Mouse (Mus musculus) neural tube, embryonic 11.5 days (tissue): ENCODE measurements around the gene Coa3. TPM values are rescaled to one million over a fixed set of nuclear protein-coding genes. Genes with fewer than 3 reads are reported as not detected.
A peak's percentile ranks its signal among the peaks of the same experiment; 100 is the strongest.

Source experiments
- ATAC-seq: fragments of 200-750 bp; cut with Nextera tagmentation; 2 replicates; pipeline ENCODE4 v1.8.0; 2017; ENCODE audit warnings: moderate number of reproducible peaks, mild to moderate bottlenecking, moderate TSS enrichment, moderate library complexity; ENCODE audit not compliant: insufficient read depth, low FRiP score, low TSS enrichment
- DNase-seq: peaks from one replicate; pipeline ENCODE4 v3.0.0-alpha.2; 2015; ENCODE audit warnings: low spot score
- H3K27ac ChIP-seq: fragments of 300-500 bp; sonication (generic); 2 replicates; pipeline ENCODE4 v1.5.1; 2014; ENCODE audit warnings: low read depth, mild to moderate bottlenecking, low read length
- H3K27me3 ChIP-seq: fragments of 300-500 bp; sonication (generic); 2 replicates; pipeline ENCODE4 v1.6.1; 2014; ENCODE audit warnings: mild to moderate bottlenecking, low read length, mixed read lengths; ENCODE audit not compliant: control insufficient read depth, insufficient read depth
- H3K36me3 ChIP-seq: fragments of 300-500 bp; sonication (generic); 2 replicates; pipeline ENCODE4 v1.6.1; 2014; ENCODE audit warnings: mild to moderate bottlenecking, low read length, moderate library complexity, mixed read lengths; ENCODE audit not compliant: control insufficient read depth, insufficient read depth
- H3K4me1 ChIP-seq: fragments of 300-500 bp; sonication (generic); 2 replicates; pipeline ENCODE4 v1.6.1; 2014; ENCODE audit warnings: low read length, mixed read lengths; ENCODE audit not compliant: control insufficient read depth, insufficient read depth
- H3K4me2 ChIP-seq: fragments of 300-500 bp; sonication (generic); 2 replicates; pipeline ENCODE4 v1.6.1; 2014; ENCODE audit warnings: low read depth, mild to moderate bottlenecking, moderate library complexity
- H3K4me3 ChIP-seq: fragments of 300-500 bp; sonication (generic); 2 replicates; pipeline ENCODE4 v1.5.1; 2014; ENCODE audit warnings: low read depth, low read length
- H3K9ac ChIP-seq: fragments of 300-500 bp; sonication (generic); 2 replicates; pipeline ENCODE4 v1.6.1; 2014; ENCODE audit warnings: mild to moderate bottlenecking, low read length
- H3K9me3 ChIP-seq: fragments of 300-500 bp; sonication (generic); 2 replicates; pipeline ENCODE4 v1.6.1; 2016; ENCODE audit warnings: low read length; ENCODE audit not compliant: control insufficient read depth
- WGBS: fragments of 180-500 bp; shearing (Covaris S2); extraction: QIAGEN DNeasy Blood & Tissue Kit; methylation state at CpG from one replicate; pipeline ENCODE4 v1.1.7; 2014; 5-methylcytosine and 5-hydroxymethylcytosine counted together
- polyA plus RNA-seq: library from polyadenylated mRNA; unstranded; fragments of >200 nt; fragmentation: Nextera tagmentation; extraction: Ambion mirVana; gene quantifications from 2 replicates; pipeline ENCODE4 v1.2.1, GENCODE M21; 2014

Gene Coa3
- polyA plus RNA-seq, 1 experiment from 2014 or later: 196 TPM

GRCm38 (mm10) chr11:101295191-101295590 is 16.3 kb upstream of the Coa3 start:
- ATAC-seq (no peak), DNase-seq (no peak)
- Histone ChIP-seq H3K27ac (no peak overlapping the region), H3K36me3 (peaks cover 14% of the 10 kb centered on the region), H3K4me1 (no peaks in the 10 kb centered on the region), H3K9ac (no peak overlapping the region), H3K4me3 (no peak overlapping the region), H3K9me3 (no peaks in the 10 kb centered on the region), H3K4me2 (no peak overlapping the region), H3K27me3 (no peaks in the 10 kb centered on the region)
- 91% methylated on average over 8 of the region's 8 CpGs for WGBS

GRCm38 (mm10) chr11:101291231-101291630 is 12.3 kb upstream of the Coa3 start:
- WGBS: 93% methylated on average over 8 of the region's 8 CpGs
- Histone ChIP-seq H3K4me3 (no peak overlapping the region), H3K9ac (no peak overlapping the region), H3K27ac (no peak overlapping the region), H3K4me1 (no peaks in the 10 kb centered on the region), H3K4me2 (no peak overlapping the region), H3K27me3 (no peaks in the 10 kb centered on the region), H3K9me3 (no peaks in the 10 kb centered on the region), H3K36me3 (peaks cover 14% of the 10 kb centered on the region)
- no peak for DNase-seq
- ATAC-seq: no peak

GRCm38 (mm10) chr11:101287306-101287705 is 8.4 kb upstream of the Coa3 start:
- H3K9me3 ChIP-seq: no peaks in the 10 kb centered on the region
- 88% methylated on average over 9 of the region's 9 CpGs for WGBS
- DNase-seq (no peak), ATAC-seq (no peak)
- no peak overlapping the region for H3K27ac ChIP-seq
- H3K36me3 ChIP-seq: peaks cover 7% of the 10 kb centered on the region
- H3K4me3 ChIP-seq: no peak overlapping the region
- no peaks in the 10 kb centered on the region for H3K4me1 ChIP-seq
- no peak overlapping the region for H3K4me2 ChIP-seq
- H3K9ac ChIP-seq: no peak overlapping the region
- H3K27me3 ChIP-seq: no peaks in the 10 kb centered on the region

GRCm38 (mm10) chr11:101283805-101284204 is 4.9 kb upstream of the Coa3 start:
- no peaks in the 10 kb centered on the region for H3K9me3 ChIP-seq
- H3K4me2 ChIP-seq: no peak overlapping the region
- no peak overlapping the region for H3K4me3 ChIP-seq
- 70% methylated on average over 4 of the region's 4 CpGs for WGBS
- H3K27ac ChIP-seq: no peak overlapping the region
- DNase-seq (no peak), ATAC-seq (no peak)
- H3K36me3 ChIP-seq: no peaks in the 10 kb centered on the region; the same call in 1 of the 2 replicates
- no peaks in the 10 kb centered on the region for H3K27me3 ChIP-seq
- no peak overlapping the region for H3K9ac ChIP-seq
- H3K4me1 ChIP-seq: no peaks in the 10 kb centered on the region

- DNase-seq (no peak), ATAC-seq (no peak)
- H3K27me3 ChIP-seq: no peaks in the 10 kb centered on the region
- no peak overlapping the region for H3K9ac ChIP-seq
- no peak overlapping the region for H3K4me3 ChIP-seq
- no peaks in the 10 kb centered on the region; the same call in 1 of the 2 replicates for H3K36me3 ChIP-seq
- WGBS: 27% methylated on average over 5 of the region's 5 CpGs
- no peak overlapping the region for H3K4me2 ChIP-seq
- H3K9me3 ChIP-seq: no peaks in the 10 kb centered on the region
- no peak overlapping the region for H3K27ac ChIP-seq
- H3K4me1 ChIP-seq: peaks cover 4% of the 10 kb centered on the region
Measured at GRCm38 (mm10) chr11:101282896-101283295, 4.0 kb upstream of the Coa3 start.

GRCm38 (mm10) chr11:101280837-101281236 is 1.9 kb upstream of the Coa3 start:
- no peak overlapping the region for H3K4me3 ChIP-seq
- DNase-seq: no peak
- no peak for ATAC-seq
- H3K9ac ChIP-seq: no peak overlapping the region
- no peaks in the 10 kb centered on the region for H3K9me3 ChIP-seq
- H3K27me3 ChIP-seq: no peaks in the 10 kb centered on the region
- H3K4me2 ChIP-seq: no peak overlapping the region
- peaks cover 12% of the 10 kb centered on the region for H3K4me1 ChIP-seq
- H3K36me3 ChIP-seq: no peaks in the 10 kb centered on the region; the same call in 1 of the 2 replicates
- no peak overlapping the region for H3K27ac ChIP-seq
- WGBS: 40% methylated on average over 7 of the region's 7 CpGs

- no peaks in the 10 kb centered on the region for H3K9me3 ChIP-seq
- no peaks in the 10 kb centered on the region for H3K36me3 ChIP-seq
- H3K4me1 ChIP-seq: peaks cover 12% of the 10 kb centered on the region
- peak overlapping the region; percentile 77 for H3K4me3 ChIP-seq
- DNase-seq (no peak), ATAC-seq (peak; percentile 27; the same call in 1 of the 2 replicates)
- no peaks in the 10 kb centered on the region for H3K27me3 ChIP-seq
- H3K27ac ChIP-seq: no peak overlapping the region
- WGBS: 64% methylated on average over 14 of the region's 14 CpGs
- H3K9ac ChIP-seq: no peak overlapping the region
- H3K4me2 ChIP-seq: peak overlapping the region; percentile 92
Measured at GRCm38 (mm10) chr11:101279193-101279569, 267 bp upstream of the Coa3 start.

- Histone ChIP-seq H3K36me3 (no peaks in the 10 kb centered on the region), H3K4me1 (peaks cover 12% of the 10 kb centered on the region), H3K4me2 (peak overlapping the region; percentile 92), H3K9ac (peak overlapping the region; percentile 77), H3K27me3 (no peaks in the 10 kb centered on the region), H3K9me3 (no peaks in the 10 kb centered on the region), H3K4me3 (peak overlapping the region; percentile 77), H3K27ac (no peak overlapping the region)
- DNase-seq (no peak), ATAC-seq (no peak)
- WGBS: 72% methylated on average over 12 of the region's 12 CpGs
Measured at GRCm38 (mm10) chr11:101277381-101278222, 1.3 kb downstream of the Coa3 start.
